Mouse (Mus musculus) hematopoietic multipotent progenitor cell, adult 10-12 weeks (in vitro differentiated cells): Measurements from ENCODE around the gene Nyap2. TPM values are rescaled to one million over a fixed set of nuclear protein-coding genes. Genes with fewer than 3 reads are reported as not detected.

Experiments used
- polyA plus RNA-seq: library from polyadenylated mRNA; stranded (reverse); fragments of >175 nt; gene quantifications from 2 replicates; pipeline ENCODE4 v1.2.3, GENCODE M21; 2012; ENCODE audit warnings: low replicate concordance

Nyap2 gene
- not detected in 2 replicates for polyA plus RNA-seq

DNA sequence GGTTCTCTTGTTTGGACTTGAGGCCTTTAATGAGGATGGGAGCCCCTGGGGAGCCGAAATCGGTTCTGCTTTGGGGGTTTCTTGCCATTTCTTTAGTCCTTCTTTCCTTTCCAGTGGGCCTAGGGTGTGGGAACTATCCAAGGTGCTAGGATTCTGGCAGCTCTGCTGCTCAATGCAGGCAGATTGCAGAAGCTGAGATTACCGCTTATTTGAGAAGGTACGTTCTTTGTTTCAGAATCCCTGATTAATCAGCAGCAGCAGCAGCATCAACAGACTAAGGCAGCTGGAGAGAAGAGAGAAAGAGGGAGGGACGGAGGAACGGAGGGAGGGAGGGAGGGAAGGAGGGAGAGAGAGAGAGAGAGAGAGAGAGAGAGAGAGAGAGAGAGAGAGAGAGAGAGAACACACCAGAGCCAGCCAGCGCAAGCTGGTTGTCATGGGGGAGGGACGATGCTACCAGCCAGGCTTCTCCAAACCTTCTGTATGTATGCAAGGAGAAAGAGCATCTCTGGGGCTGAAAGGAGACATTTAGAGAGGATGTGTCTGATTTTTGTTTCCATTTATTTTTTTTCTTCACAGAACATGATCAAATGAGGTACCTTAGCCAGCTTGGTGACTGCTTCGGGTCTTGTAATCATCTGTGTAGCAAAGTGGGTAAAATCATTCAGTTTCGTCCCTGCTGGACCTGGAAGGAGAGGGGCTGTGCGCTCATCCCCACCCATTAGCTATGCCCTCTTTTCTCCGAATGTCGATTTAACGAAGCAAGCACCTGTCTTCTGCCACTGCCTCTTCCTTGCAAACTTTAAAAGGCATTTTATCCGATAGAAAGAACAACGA lies at the start of gene Nyap2:
TSS of gene Nyap2 (plus strand) at position 120 of the 834 bp plus-strand sequence.

